Mouse (Mus musculus) right cerebral cortex, postnatal 4 days (tissue): ENCODE results near the gene Nav2.
A peak's percentile ranks its signal among the peaks of the same experiment; 100 is the strongest.

ENCODE experiments used
- DNase-seq: peaks from one replicate; pipeline ENCODE4 v3.0.0-alpha.2; 2022

Nav2 gene

DNA sequence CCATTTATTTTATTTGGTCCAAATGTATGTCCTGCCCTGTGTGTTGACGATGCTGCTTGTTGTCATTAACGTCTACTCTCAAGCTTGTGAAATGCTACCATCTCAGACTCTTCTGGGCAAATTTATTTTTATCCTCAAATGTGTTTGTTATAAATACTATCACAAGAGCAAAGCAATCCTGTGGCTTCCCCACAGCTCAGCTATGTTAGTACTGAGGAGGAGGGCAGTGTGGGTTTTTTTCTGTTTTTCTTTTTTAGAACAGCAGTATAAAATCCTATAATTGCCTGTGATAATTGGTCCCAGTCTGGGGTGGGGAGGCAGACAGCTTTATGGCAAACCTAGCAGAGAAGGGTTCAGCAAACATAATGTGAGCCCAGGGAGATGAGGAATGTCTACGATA lies 465.1 kb downstream of the Nav2 start:
- DNase-seq: no peak

DNA sequence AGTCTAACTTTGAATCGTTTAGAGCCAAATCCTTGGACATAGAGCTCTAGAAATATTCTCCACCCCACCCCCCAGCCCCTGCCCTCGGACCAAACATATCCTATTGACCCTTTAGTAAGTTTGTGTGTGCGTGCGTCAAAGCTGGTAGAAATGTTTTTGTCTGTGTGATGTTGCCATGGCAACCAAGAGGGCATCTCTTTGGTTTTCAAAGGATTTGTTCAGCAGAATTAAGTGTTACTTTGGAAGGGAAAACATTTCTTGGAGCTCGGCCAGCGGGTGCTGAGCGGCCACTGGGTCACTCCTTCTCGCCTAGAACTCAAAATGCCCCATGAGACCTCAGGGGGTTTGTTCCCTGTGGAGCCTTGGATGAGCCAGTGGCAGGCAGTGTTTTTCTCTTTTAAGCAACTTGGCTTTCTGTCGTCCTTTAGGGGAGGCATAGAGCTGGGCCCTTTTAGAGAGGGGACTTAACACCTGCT lies 467.0 kb downstream of the Nav2 start:
- DNase-seq: peak; percentile 61

DNA sequence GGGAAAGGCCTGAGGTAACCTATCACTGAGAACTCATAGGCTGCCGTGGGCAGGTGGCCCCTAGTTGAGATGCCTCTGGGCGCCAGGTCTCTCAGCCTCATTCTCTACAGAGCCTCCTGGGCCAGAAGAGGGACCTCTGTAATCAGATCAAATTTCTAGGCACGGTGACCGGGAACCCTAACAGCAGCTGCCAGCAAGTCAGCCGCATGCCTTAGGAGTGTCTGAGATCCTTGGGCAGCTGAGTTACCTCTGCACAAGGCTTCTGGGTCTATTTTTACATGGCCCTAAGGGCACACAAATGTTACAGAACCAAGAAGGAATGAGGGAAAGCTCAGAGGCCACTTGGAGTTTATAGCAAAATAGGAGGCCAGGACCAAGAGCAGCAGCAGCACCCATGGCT lies 470.1 kb downstream of the Nav2 start:
- no peak for DNase-seq

DNA sequence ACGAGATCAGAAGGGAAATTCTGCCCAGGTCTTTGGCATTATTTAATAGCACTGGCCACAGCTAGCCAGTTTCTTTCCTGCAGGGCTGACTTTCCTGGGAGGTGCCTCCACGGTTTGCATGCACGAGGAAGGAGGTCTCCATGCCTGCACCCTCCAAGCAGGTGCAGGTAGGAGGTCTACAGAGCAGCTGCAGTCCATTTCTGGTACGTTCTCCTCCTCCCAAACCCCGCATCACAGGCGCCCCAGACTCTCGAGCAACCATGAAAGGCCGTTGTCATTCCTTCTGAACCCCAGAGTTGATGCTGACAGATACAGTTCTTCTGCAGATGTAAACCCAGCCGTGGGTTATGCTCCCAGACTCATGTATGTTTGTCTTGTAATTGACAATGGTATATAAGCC lies 472.4 kb downstream of the Nav2 start:
- no peak for DNase-seq

DNA sequence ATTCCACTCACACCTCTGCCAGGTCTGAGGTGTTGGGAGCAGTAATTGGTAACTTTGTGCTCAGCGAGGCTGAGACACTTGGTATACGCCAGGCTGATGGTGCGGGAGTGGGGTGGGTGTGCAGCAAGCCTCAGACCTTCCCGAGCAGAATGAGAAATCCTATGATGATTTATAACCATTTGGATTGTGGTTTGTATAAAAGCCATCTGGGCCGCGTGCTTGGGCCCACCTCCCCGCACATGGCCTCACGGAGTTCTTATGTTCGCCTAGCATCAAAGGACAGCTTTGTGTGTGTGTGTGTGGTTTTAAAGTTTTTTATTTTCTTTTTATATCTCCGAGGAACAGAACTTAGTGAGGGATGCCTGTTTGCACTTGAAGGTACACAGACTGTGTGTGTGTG lies 474.4 kb downstream of the Nav2 start:
- DNase-seq: no peak

DNA sequence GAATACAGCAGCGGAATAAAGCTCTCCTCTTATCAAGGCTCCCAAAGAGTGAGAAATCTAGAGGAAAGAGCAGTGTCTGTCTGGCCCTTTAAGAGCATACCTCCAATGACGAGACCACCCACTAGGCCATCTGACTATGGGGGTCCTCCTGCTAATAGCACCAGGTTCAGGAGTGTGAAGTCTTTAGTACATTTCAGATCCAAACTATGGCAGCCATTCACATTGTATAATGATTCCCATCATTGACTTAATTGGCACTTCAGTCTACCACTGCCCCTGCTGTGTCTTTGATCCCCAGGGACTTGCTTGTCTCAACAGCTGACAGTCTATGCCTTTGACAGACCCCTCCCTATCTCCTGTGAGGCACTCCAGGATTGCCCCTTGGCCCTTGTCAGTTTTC lies 479.6 kb downstream of the Nav2 start:
- DNase-seq: no peak

GRCm38 (mm10) chr7:49390312-49390711 lies 481.8 kb downstream of the Nav2 start:
- no peak for DNase-seq

DNA sequence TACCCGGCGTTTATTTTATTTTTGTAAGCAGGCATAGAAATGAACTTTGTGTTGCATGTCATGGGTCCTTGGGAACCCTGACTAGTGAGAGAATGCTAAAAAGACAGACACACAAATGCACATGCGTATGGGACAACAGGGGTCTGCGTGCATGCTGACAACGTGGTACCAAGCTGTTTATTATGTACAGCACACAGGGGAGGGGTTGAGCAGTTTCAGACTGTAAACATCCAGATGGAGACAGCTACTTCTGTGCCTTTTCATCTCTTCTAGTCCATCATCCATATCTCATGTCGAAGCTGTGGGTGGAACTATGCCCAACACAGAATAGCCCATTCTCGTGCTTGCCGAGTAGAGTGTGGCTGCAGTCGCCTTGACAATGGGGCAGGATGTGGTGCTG lies 482.3 kb downstream of the Nav2 start:
- DNase-seq: no peak

- no peak for DNase-seq
Measured at GRCm38 (mm10) chr7:49392180-49392579, 483.7 kb downstream of the Nav2 start.

- DNase-seq: no peak
Measured at GRCm38 (mm10) chr7:49392834-49393233, 484.3 kb downstream of the Nav2 start.

- DNase-seq: no peak
Measured at GRCm38 (mm10) chr7:49393857-49394256, 485.3 kb downstream of the Nav2 start.

DNA sequence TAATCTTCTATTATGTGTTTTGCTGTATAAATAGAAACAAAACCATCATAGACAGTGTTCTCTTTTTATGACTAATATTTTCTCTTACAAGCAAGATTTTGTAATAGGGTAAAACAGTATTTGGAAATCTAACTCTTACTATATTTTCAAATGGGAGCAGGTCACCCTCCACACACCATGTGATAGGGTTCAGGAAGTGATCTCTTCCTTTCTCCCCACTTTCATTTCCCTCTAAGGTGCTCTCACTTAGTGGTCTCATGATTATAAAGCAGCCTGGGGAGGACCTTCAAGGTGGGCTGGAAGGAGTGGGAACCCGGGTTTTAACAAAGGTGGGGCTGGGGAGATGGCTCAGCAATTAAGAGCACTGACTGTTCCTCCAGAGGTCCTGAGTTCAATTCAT lies 487.7 kb downstream of the Nav2 start:
- no peak for DNase-seq

- no peak for DNase-seq
Measured at GRCm38 (mm10) chr7:49397441-49398003, 489.0 kb downstream of the Nav2 start.

- no peak for DNase-seq
Measured at GRCm38 (mm10) chr7:49398020-49398516, 489.6 kb downstream of the Nav2 start.

- DNase-seq: peak; percentile 60
Measured at GRCm38 (mm10) chr7:49399314-49399713, 490.8 kb downstream of the Nav2 start.

DNA sequence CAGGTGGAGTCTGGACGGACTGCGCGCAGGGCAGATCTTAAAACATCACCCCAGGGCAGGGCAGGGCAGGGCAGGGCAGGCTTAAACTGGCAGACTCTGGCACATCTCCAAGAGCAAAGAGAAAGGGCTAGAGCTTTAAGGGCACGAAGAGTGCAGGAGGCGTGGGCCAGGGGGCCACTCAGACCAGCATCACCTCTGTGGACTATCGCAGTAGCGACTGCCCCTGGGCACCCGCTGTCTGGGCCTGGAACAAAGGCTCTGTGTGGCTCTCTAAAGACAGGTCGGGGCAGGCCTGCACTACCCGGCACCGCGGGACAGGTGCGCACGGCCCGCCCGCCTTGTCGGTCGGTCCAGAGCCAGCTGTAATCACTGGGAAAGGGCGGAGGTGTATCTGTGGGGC lies 491.9 kb downstream of the Nav2 start:
- DNase-seq: no peak

- DNase-seq: no peak
Measured at GRCm38 (mm10) chr7:49402526-49402925, 494.0 kb downstream of the Nav2 start.

DNA sequence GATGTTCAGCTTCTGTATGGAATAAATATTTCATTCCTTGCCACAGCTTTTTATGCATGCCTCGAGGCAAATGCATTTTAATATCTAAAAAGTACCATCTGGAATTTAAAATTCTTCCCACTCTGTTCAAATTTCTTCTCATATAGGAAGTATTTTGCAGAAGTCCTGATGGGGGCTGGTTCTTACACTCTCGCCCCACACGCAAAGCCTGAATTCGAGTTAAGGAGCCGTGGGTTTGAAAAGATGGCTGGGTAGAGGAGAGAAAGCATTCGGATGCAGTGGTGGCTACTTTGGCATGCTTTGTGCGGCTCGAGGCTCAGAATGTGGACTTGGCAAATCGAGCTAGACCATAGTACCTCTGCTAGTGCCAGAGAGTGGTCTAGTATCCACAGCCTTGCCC lies 499.2 kb downstream of the Nav2 start:
- no peak for DNase-seq

GRCm38 (mm10) chr7:49408625-49409024 lies 500.1 kb downstream of the Nav2 start:
- no peak for DNase-seq

GRCm38 (mm10) chr7:49409265-49409664 lies 500.7 kb downstream of the Nav2 start:
- DNase-seq: no peak

DNA sequence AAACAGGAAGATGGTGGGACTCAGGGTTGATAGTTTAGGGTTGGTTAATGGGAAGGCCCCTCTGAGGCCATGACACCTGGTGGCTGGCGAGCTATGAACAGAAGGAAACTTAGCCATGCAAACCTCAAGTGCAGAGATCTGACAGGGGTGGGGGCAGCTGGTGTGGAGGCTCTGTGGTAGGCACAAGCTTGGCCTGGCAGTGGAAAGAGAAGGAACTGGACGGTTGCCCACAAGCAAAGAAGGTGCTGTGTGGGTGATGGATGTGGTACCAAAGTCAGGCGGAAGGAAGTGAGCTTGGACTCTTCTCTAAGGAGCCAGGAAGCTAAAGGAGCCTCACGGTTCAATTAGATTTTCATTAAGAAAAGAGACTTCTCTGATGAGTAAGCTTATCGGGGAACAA lies 501.7 kb downstream of the Nav2 start:
- no peak for DNase-seq

- DNase-seq: no peak
Measured at GRCm38 (mm10) chr7:49410892-49411291, 502.4 kb downstream of the Nav2 start.

DNA sequence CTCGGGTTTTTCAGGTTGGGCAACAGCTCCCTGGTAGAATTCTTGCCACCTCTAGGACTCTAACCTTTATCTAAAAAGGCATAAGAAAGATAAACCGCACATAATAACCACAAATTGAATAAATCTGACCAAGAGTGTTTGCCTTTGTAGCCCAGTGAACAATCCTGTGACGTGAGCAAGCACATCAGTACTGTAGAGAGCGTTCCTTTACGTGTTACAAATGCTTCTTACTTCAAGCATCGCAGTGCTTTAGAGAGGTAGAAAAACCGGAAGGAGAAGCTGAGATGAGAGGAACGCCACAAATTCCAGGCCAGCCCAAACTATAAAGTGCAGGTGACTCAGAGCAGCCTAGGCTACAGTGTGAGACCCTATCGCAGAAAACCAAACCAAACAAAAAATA lies 503.3 kb downstream of the Nav2 start:
- no peak for DNase-seq

DNA sequence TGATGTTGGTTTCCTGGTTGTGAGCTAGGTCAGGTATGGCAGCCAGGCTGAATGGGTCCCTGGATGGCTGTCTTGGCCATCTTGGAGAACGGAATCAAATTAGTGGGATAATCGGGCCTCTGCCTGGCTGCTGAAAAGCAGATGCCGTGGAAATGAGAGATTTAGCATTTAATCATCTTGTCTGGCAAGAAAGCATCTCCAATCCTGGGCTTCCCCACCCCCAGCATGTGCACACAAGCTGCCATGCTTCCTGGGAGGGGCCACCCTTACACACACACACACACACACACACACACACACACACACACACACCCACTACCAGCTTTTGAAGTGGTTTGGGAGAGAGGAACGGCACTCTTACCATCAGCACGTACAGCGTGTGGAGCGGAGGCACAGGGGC lies 506.6 kb downstream of the Nav2 start:
- DNase-seq: no peak

- no peak for DNase-seq
Measured at GRCm38 (mm10) chr7:49415716-49416115, 507.2 kb downstream of the Nav2 start.
